Mouse (Mus musculus) gastrocnemius, postnatal 25 days (tissue): ENCODE results near the gene Kcnh6. TPM values are rescaled to one million over a fixed set of nuclear protein-coding genes. Genes with fewer than 3 reads are reported as not detected.
"Not testable (repeated sequence)": the region's sequence is repeated elsewhere in the genome, so short reads cannot be mapped to it uniquely, and the experiment has no call there.

ENCODE experiments used
- DNase-seq: peaks from one replicate; pipeline ENCODE4 v3.0.0; 2022
- total RNA-seq, 2 experiments: library from RNA; stranded (reverse); gene quantifications; 1 replicate in 1 of 2; 2 replicates in 1 of 2; pipeline ENCODE4 v1.2.3; 2021

Gene Kcnh6
- total RNA-seq, 2 experiments from 2014 or later, result not detected

DNA sequence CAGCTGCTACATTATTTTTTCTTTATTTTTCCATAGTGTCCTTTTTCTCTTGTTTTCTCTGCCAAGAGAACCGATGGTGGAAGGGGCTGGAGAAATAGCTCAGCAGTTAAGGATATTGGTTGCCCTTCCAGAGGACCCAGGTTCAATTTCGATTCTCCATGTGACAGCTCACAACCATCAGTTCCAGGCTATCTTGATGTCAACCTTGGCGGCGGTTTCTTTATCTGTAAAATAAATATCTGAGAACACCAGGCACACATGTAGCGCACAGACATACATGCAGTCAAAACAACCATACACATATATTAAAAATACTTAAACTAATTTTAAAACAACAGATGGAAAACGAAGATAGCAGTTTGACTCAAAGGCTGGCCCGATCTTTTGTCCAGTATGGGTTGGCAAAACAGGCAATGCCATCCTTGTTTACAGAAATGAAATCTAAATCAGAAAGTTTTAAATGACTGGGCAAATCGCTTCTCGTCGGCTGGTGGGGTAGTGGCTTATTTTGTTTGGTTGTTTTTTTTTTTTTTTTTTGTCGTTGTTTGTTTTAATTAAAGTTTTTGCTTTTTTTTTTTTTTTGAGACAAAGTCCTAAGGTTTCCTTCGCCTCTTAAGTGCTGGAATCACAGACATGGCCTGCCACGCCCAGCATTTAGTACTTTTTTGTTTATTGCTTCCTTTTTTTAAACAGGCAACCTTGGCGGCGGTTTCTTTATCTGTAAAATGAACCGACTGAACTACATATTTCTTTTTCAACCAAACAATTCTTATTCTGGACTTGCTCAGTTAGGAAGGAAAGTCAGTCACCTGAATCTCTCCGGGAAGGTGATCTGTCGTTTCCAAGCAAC is 57.4 kb downstream of the Kcnh6 start:
- DNase-seq, result no peak

DNA sequence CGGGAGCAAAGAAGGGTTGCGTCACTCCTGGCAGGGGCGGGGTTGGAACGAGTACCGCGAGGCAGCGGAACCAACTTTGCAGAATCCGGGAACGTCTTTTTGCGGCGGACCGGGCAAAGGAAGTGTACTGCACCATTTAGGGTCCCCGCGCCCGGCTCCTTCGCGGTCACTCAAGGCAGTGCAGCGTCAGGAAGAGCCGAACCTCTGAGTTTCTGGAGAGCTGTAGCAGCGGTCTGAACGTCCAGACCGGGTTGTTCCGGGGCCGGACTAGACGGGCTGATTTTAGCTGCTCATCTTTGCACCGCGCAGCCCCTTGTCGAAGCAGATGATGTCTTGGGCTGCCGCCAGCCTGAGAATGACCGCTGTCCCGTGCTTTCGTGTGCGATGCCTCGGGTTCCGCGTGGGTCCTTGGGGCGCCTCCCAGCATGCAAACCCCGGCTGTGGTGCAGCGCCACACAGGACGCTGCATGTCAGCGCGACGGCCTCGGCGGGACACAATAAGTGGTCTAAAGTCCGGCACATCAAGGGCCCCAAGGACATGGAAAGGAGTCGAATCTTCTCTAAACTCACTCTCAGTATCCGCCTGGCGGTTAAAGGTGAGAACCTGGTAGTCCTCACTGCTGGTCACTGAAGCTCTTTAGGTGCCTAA is 58.1 kb downstream of the Kcnh6 start, which contains the start of gene Taco1:
Taco1 (plus strand) TSS at position 139 of the 649 bp plus-strand sequence.
- DNase-seq, result peak; percentile 90

DNA sequence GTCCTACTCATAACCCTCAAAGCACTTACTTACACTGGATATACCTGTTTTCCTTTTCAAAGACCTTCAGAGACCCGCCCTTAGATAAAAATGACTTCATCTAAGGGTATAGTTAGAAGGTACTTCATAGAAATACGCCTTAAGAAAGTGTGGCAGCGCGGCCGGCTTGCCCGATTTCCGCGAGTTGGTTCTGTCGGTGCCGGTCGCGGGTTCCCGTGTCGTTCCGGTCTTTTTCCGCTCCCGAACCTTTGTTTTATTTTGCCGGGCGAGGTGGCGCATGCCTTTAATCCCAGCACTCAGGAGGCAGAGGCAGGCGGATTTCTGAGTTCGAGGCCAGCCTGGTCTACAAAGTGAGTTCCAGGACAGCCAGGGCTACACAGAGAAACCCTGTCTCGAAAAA is 58.7 kb downstream of the Kcnh6 start:
- DNase-seq, result not testable (repeated sequence)

DNA sequence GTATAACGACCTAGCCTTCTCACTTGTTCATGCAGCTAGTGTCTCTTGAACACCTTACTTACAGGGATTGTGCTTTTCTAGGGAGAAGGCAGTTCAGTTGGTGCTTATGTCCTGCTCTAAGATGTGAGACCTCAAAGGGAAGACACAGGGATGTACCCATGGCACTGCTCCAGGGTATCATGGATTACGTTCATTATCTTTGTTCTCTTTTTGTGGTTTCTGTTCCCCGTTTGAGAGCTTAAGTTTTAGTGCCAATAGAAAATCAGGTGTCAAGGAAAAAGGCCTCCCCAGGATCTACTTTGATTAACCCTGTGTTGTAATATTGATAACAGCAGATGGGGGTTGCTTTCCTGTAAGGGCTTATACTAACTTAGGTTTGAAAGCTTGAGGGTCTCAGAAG is 65.8 kb downstream of the Kcnh6 start:
- DNase-seq, result no peak

DNA sequence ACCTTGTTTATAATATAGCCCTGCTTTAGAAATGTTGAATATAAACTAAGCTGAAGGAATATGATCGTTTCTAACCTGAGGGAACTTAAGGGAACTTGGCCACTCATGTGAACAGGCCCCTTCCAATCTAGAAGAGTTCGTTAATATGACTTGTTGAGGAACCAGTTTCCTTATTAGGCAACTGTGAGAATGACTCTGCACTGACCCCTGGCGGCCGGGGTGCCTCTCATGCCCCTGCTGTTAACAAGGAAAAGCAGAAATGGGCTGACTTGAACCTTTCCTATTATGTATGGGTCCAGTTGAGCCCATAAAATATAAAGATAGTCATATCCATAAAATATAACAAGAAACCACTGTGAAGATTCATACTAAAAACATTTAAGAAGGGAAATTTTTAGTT is 68.4 kb downstream of the Kcnh6 start:
- DNase-seq, result peak; percentile 23

Other genes with a start within 250 kb of the Kcnh6 start
- 1 to 10 TPM; 4.2 to 6.6 TPM for gene Cyb561, start 54.8 kb upstream of the Kcnh6 start, total RNA-seq
- 10 to 100 TPM; 31.1 to 33.9 TPM for gene Ace, start 40.2 kb upstream of the Kcnh6 start, total RNA-seq
- not detected for gene Ace3, start 13.4 kb upstream of the Kcnh6 start, total RNA-seq
- 10 to 100 TPM; 25.9 to 26.1 TPM for gene Dcaf7, start 28.7 kb downstream of the Kcnh6 start, total RNA-seq
- 10 to 100 TPM; 42.1 to 44.3 TPM for gene Taco1, start 57.9 kb downstream of the Kcnh6 start, total RNA-seq
- gene Map3k3, start 76.5 kb downstream of the Kcnh6 start, total RNA-seq, result 10 to 100 TPM; 18.5 to 20.8 TPM
- gene Gm10840, start 152.7 kb downstream of the Kcnh6 start, total RNA-seq, result not detected
- 1 to 10 TPM; 1.9 to 3.3 TPM for gene Limd2, start 152.7 kb downstream of the Kcnh6 start, total RNA-seq
- 10 to 100 TPM in 1 of 2 experiments, 1 to 10 TPM in 1; 9.8 to 10.2 TPM for gene Strada, start 194.0 kb downstream of the Kcnh6 start, total RNA-seq
- 10 to 100 TPM; 58.1 to 69.1 TPM for gene Ccdc47, start 208.2 kb downstream of the Kcnh6 start, total RNA-seq
- gene Ddx42, start 208.8 kb downstream of the Kcnh6 start, total RNA-seq, result 10 to 100 TPM; 20.2 to 20.7 TPM
- gene Ftsj3, start 248.0 kb downstream of the Kcnh6 start, total RNA-seq, result 10 to 100 TPM; 19.4 to 21.9 TPM
- 100 to 1,000 TPM; 126 to 130 TPM for gene Psmc5, start 248.0 kb downstream of the Kcnh6 start, total RNA-seq